9 mouse cellular contexts compared by ENCODE assay signal in genomic region chr16:85678228-85678627, GRCm38 (mm10).
DNase-seq lines count a peak whose midpoint lies in the region; ATAC-seq and TF ChIP-seq lines count a peak whose summit lies in the region.
"Had no signal": no experiment of that assay in that cellular context is flagged by ENCODE, and none has a peak within 500 bp of the region (broad histone marks: within the 10 kb centered on the region; RNA-seq: fewer than 3 reads in every experiment).

No protein-coding gene starts in this region.

- H3K79me2 ChIP-seq in MEL (ENCODE audit: control insufficient read depth, insufficient read depth, low read length, poor library complexity) = no peaks in the 10 kb centered on the region

- peak; percentile 82 for TF ChIP-seq RAD21 in MEL (IDR thresholded peaks at IDR 0.05; ENCODE audit: low read depth, low read length)

- intact Hi-C loops in heart, postnatal 25 days (cut with DNase I) = loop anchor here (5.0 to 10.0 kb wide), 4 partner anchors 123 to 1569 kb away; partner anchors contain the start of genes App and Cyyr1

- H3K9me3 ChIP-seq in MEL (replicated peaks; ENCODE audit: insufficient read depth, low read length) = no peaks in the 10 kb centered on the region
- no peaks in the 10 kb centered on the region for H3K9me3 ChIP-seq in midbrain, embryonic 13.5 days

- TF ChIP-seq EP300 in MEL (IDR thresholded peaks at IDR 0.05; ENCODE audit: low read depth in 1 of 2, low read length in 2 of 2) = no peak

- H3K4me3 ChIP-seq in layer of hippocampus, adult 2 months = no peak overlapping the region
- no peak overlapping the region for H3K4me3 ChIP-seq in MEL (ENCODE audit: control insufficient read depth in 1 of 2, insufficient read depth in 1 of 2, low read depth in 2 of 2, low read length in 2 of 2)
- no peak overlapping the region for H3K4me3 ChIP-seq in midbrain, embryonic 13.5 days (replicated peaks)

- H3K36me3 ChIP-seq in MEL (ENCODE audit: control insufficient read depth in 1 of 2, insufficient read depth in 2 of 2, low read length in 2 of 2) = no peaks in the 10 kb centered on the region
- no peaks in the 10 kb centered on the region for H3K36me3 ChIP-seq in midbrain, embryonic 13.5 days

- no peak overlapping the region for H3K9ac ChIP-seq in MEL (ENCODE audit: control insufficient read depth, low read depth, low read length, poor library complexity, severe bottlenecking)
- H3K9ac ChIP-seq in midbrain, embryonic 13.5 days (replicated peaks) = no peak overlapping the region

- H3K27me3 ChIP-seq in MEL (ENCODE audit: control insufficient read depth in 1 of 2, insufficient read depth in 2 of 2, low read length in 2 of 2) = no peaks in the 10 kb centered on the region
- no peaks in the 10 kb centered on the region for H3K27me3 ChIP-seq in midbrain, embryonic 13.5 days

- TF ChIP-seq POLR2A in MEL (IDR thresholded peaks at IDR 0.05; ENCODE audit: control insufficient read depth in 1 of 2, insufficient read depth in 1 of 2, low read depth in 1 of 2, low read length in 2 of 2, poor library complexity in 1 of 2) = no peak

- H3K4me1 ChIP-seq in MEL (ENCODE audit: control insufficient read depth in 1 of 2, insufficient read depth in 2 of 2, low read length in 2 of 2) = no peaks in the 10 kb centered on the region
- no peaks in the 10 kb centered on the region for H3K4me1 ChIP-seq in midbrain, embryonic 13.5 days (replicated peaks)

- DNase-seq in layer of hippocampus, adult 2 months (ENCODE audit: low spot score in 2 of 2) = no peak
- DNase-seq in layer of hippocampus, adult 9-11 months = no peak
- DNase-seq in MEL (ENCODE audit: low read depth, low spot score) = peak; percentile 28
- DNase-seq in embryo, embryonic 11 days = peak; percentile 35
- DNase-seq in urinary bladder, postnatal 36 days (ENCODE audit: low spot score in 2 of 2) = no peak
- DNase-seq in urinary bladder, postnatal 10 days (ENCODE audit: low spot score) = no peak
- DNase-seq in heart, postnatal 25 days (ENCODE audit: low spot score) = no peak
- DNase-seq: lung, adult 2 months had no signal

- no peak overlapping the region for H3K4me2 ChIP-seq in midbrain, embryonic 13.5 days (replicated peaks)

- no peak overlapping the region for H3K27ac ChIP-seq in layer of hippocampus, adult 2 months
- H3K27ac ChIP-seq in MEL (ENCODE audit: control insufficient read depth, low read depth, low read length) = no peak overlapping the region
- H3K27ac ChIP-seq in midbrain, embryonic 13.5 days = no peak overlapping the region

- peak; percentile 74 for ATAC-seq in midbrain, embryonic 13.5 days

- TF ChIP-seq CTCF in layer of hippocampus, adult 2 months (conservative IDR thresholded peaks at IDR 0.05) = peak; percentile 94
- TF ChIP-seq CTCF in MEL (IDR thresholded peaks at IDR 0.05 in 2 of 3, conservative IDR thresholded peaks at IDR 0.05 in 1 of 3; ENCODE audit: control insufficient read depth in 1 of 3, insufficient read depth in 1 of 3, low read depth in 2 of 3, low read length in 3 of 3, poor library complexity in 1 of 3, severe bottlenecking in 1 of 3) = peak in 2 of 3 experiments; percentile 27 to 62; a peak in 3 of 6 replicates

TF ChIP-seq in MEL, 35 proteins besides CTCF, POLR2A, EP300 and RAD21:
- TF ChIP-seq NRF1 (IDR thresholded peaks at IDR 0.05; ENCODE audit: insufficient read depth, low read depth, low read length, poor library complexity, severe bottlenecking) (no peak), USF1 (IDR thresholded peaks at IDR 0.05; ENCODE audit: low read depth, low read length) (no peak), MAFK (IDR thresholded peaks at IDR 0.05; ENCODE audit: borderline replicate concordance, low read depth, low read length) (no peak), TAL1 (IDR thresholded peaks at IDR 0.05; ENCODE audit: low read length) (no peak), POLR2AphosphoS5 (IDR thresholded peaks at IDR 0.05; ENCODE audit: borderline replicate concordance, low read depth, low read length) (no peak), POLR2AphosphoS2 (IDR thresholded peaks at IDR 0.05; ENCODE audit: low read length) (no peak), SMC3 (IDR thresholded peaks at IDR 0.05; ENCODE audit: low read depth, low read length) (peak; percentile 57), MYB (IDR thresholded peaks at IDR 0.05; ENCODE audit: low read depth, low read length) (no peak), GABPA (IDR thresholded peaks at IDR 0.05; ENCODE audit: low read depth, low read length) (no peak), JUND (IDR thresholded peaks at IDR 0.05; ENCODE audit: low read depth, low read length) (no peak), RCOR1 (IDR thresholded peaks at IDR 0.05; ENCODE audit: low read depth, low read length) (no peak), TBP (IDR thresholded peaks at IDR 0.05; ENCODE audit: low read depth, low read length) (no peak), ZC3H11A (IDR thresholded peaks at IDR 0.05; ENCODE audit: low read depth, low read length) (peak; percentile 38), MAZ (IDR thresholded peaks at IDR 0.05; ENCODE audit: low read depth, low read length) (no peak), CHD1 (IDR thresholded peaks at IDR 0.05; ENCODE audit: low read depth, low read length) (no peak), MEF2A (IDR thresholded peaks at IDR 0.05; ENCODE audit: extremely low read depth, insufficient replicate concordance, low read depth, low read length, poor library complexity, severe bottlenecking) (no peak)

Comparison
In these comparisons a context has a peak if more than half of its experiments do, and no peak if none do; other contexts are left out.
1. DNase-seq: peak in MEL (single experiment) and embryo, embryonic 11 days (single experiment); none in layer of hippocampus, adult 2 months (0 of 2), layer of hippocampus, adult 9-11 months (single experiment), urinary bladder, postnatal 36 days (0 of 2), urinary bladder, postnatal 10 days (single experiment) and heart, postnatal 25 days (single experiment).